Comparison of ENCODE assay signal across 8 mouse cellular contexts in the genomic region with DNA sequence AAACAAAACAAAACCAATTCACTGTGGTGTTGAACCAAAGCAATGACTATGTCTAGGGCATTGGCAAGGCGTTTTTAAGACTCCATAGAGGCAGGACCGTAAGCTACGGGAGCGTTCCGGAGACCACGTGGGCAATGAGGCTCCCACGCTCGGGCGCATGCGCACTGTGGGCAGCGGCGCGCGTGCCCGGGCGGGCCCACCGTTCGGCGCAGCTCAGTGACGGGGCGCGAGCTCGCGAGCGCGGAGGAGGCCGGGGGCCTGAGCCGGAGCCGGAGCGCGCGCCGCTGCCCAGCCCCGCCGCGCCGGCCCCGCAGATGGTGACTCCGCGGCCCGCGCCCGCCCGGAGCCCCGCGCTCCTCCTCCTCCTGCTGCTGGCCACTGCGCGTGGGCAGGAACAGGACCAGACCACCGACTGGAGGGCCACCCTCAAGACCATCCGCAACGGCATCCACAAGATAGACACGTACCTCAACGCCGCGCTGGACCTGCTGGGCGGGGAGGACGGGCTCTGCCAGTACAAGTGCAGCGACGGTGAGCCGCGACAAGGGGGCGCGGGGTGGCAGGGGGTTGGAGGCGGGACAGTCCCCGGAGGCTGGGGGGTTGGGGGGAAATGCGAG. TPM values are rescaled to one million over a fixed set of nuclear protein-coding genes. Genes with fewer than 3 reads are reported as not detected.
DNase-seq lines count a peak whose midpoint lies in the region; ATAC-seq and TF ChIP-seq lines count a peak whose summit lies in the region.

A gene (plus strand): TSS at position 202 of the 617 bp plus-strand sequence.

- no peaks in the 10 kb centered on the region for H3K36me3 ChIP-seq in E14TG2a.4 (ENCODE audit: insufficient read depth, low read length)
- no peaks in the 10 kb centered on the region for H3K36me3 ChIP-seq in forebrain, embryonic 12.5 days (replicated peaks)
- H3K36me3 ChIP-seq in heart, embryonic 16.5 days (ENCODE audit: control insufficient read depth, insufficient read depth): no peaks in the 10 kb centered on the region
- peaks cover 4% of the 10 kb centered on the region; the same call in 1 of the 2 replicates for H3K36me3 ChIP-seq in liver, embryonic 13.5 days
- no peaks in the 10 kb centered on the region for H3K36me3 ChIP-seq in stomach, embryonic 15.5 days

- H3K27ac ChIP-seq in forebrain, embryonic 12.5 days: peak within 1 kb of the TSS; percentile 85
- peak within 1 kb of the TSS; percentile 78 for H3K27ac ChIP-seq in heart, embryonic 16.5 days (ENCODE audit: low read length)
- peak within 1 kb of the TSS; percentile 80 for H3K27ac ChIP-seq in liver, embryonic 13.5 days
- peak within 1 kb of the TSS; percentile 73 for H3K27ac ChIP-seq in stomach, embryonic 15.5 days

- peak; percentile 77 for DNase-seq in c-Kit-positive CD71-positive TER-119-positive erythroid progenitor cells, embryonic 14.5 days (ENCODE audit: low spot score)
- DNase-seq in kidney, postnatal 25 days: peak; percentile 88 to 96
- DNase-seq in liver, embryonic 13.5 days: peak; percentile 82
- peak; percentile 87 for DNase-seq in neural tube, embryonic 10.5 days (ENCODE audit: extremely low spot score, low spot score)

- no peak for TF ChIP-seq CTCF in E14TG2a.4 (conservative IDR thresholded peaks at IDR 0.05; ENCODE audit: low read length)

- peak within 1 kb of the TSS; percentile 82 for H3K9ac ChIP-seq in forebrain, embryonic 12.5 days
- peak within 1 kb of the TSS; percentile 73 for H3K9ac ChIP-seq in heart, embryonic 16.5 days (ENCODE audit: low read length)
- peak within 1 kb of the TSS; percentile 85 for H3K9ac ChIP-seq in liver, embryonic 13.5 days
- H3K9ac ChIP-seq in stomach, embryonic 15.5 days: peak within 1 kb of the TSS; percentile 38

- H3K9me3 ChIP-seq in E14TG2a.4 (ENCODE audit: low read length): peaks cover 6% of the 10 kb centered on the region
- no peaks in the 10 kb centered on the region for H3K9me3 ChIP-seq in forebrain, embryonic 12.5 days
- H3K9me3 ChIP-seq in heart, embryonic 16.5 days (replicated peaks; ENCODE audit: control insufficient read depth, low read length): no peaks in the 10 kb centered on the region
- H3K9me3 ChIP-seq in liver, embryonic 13.5 days (replicated peaks): no peaks in the 10 kb centered on the region
- no peaks in the 10 kb centered on the region for H3K9me3 ChIP-seq in stomach, embryonic 15.5 days

- peak; percentile 94 for ATAC-seq in forebrain, embryonic 12.5 days (ENCODE audit: low FRiP score)
- peak; percentile 87 for ATAC-seq in heart, embryonic 16.5 days (replicated peaks; ENCODE audit: extremely low read depth, insufficient read depth, low FRiP score)
- peak; percentile 76 for ATAC-seq in liver, embryonic 13.5 days (ENCODE audit: low read depth)
- peak; percentile 87 for ATAC-seq in stomach, embryonic 15.5 days (ENCODE audit: insufficient read depth, low FRiP score, low read depth)

- H3K27me3 ChIP-seq in E14TG2a.4 (ENCODE audit: insufficient read depth, low read length): peaks cover 22% of the 10 kb centered on the region
- 0 out of 2 replicates have a peak, but pooled peaks cover 6% of the 10 kb centered on the region for H3K27me3 ChIP-seq in forebrain, embryonic 12.5 days
- no peaks in the 10 kb centered on the region for H3K27me3 ChIP-seq in heart, embryonic 16.5 days (ENCODE audit: control insufficient read depth, insufficient read depth, low read length)
- H3K27me3 ChIP-seq in liver, embryonic 13.5 days: no peaks in the 10 kb centered on the region
- no peaks in the 10 kb centered on the region for H3K27me3 ChIP-seq in stomach, embryonic 15.5 days (replicated peaks)

- H3K4me2 ChIP-seq in forebrain, embryonic 12.5 days: peak within 1 kb of the TSS; percentile 87
- peak within 1 kb of the TSS; percentile 89 for H3K4me2 ChIP-seq in heart, embryonic 16.5 days (ENCODE audit: low read depth, low read length)
- H3K4me2 ChIP-seq in liver, embryonic 13.5 days: peak within 1 kb of the TSS; percentile 91
- H3K4me2 ChIP-seq in stomach, embryonic 15.5 days: peak within 1 kb of the TSS; percentile 83

- WGBS in forebrain, embryonic 12.5 days: under 1% methylated on average over 64 of the region's 66 CpGs
- WGBS in heart, embryonic 16.5 days: under 1% methylated on average over 64 of the region's 66 CpGs
- WGBS in liver, embryonic 13.5 days (ENCODE audit: insufficient replicate concordance): under 1% methylated on average over 66 of the region's 66 CpGs
- under 1% methylated on average over 57 of the region's 66 CpGs for WGBS in stomach, embryonic 15.5 days

- peak within 1 kb of the TSS; percentile 83 for H3K4me3 ChIP-seq in E14TG2a.4 (replicated peaks; ENCODE audit: low read length)
- H3K4me3 ChIP-seq in forebrain, embryonic 12.5 days (replicated peaks): peak within 1 kb of the TSS; percentile 76
- peak within 1 kb of the TSS; percentile 58 for H3K4me3 ChIP-seq in heart, embryonic 16.5 days (ENCODE audit: low read length)
- H3K4me3 ChIP-seq in liver, embryonic 13.5 days (replicated peaks): peak within 1 kb of the TSS; percentile 78
- H3K4me3 ChIP-seq in stomach, embryonic 15.5 days (replicated peaks): peak within 1 kb of the TSS; percentile 58

- peaks cover 29% of the 10 kb centered on the region for H3K4me1 ChIP-seq in E14TG2a.4 (replicated peaks; ENCODE audit: low read depth, low read length)
- peaks cover 12% of the 10 kb centered on the region for H3K4me1 ChIP-seq in forebrain, embryonic 12.5 days
- peaks cover 9% of the 10 kb centered on the region for H3K4me1 ChIP-seq in heart, embryonic 16.5 days (ENCODE audit: control insufficient read depth, insufficient read depth, low read length)
- peaks cover 49% of the 10 kb centered on the region for H3K4me1 ChIP-seq in liver, embryonic 13.5 days (replicated peaks)
- peaks cover 9% of the 10 kb centered on the region; the same call in 1 of the 2 replicates for H3K4me1 ChIP-seq in stomach, embryonic 15.5 days

RNA-seq across cellular contexts. Expression of the gene that starts here (rescaled TPM):
- polyA plus RNA-seq in forebrain, embryonic 12.5 days (2016; fragmentation: Nextera tagmentation; extraction: Ambion mirVana): 31.8 and 33.0 TPM in 2 replicates
- polyA plus RNA-seq in heart, embryonic 16.5 days (2015; fragmentation: Nextera tagmentation; extraction: Ambion mirVana): 65.8 and 76.6 TPM in 2 replicates
- polyA plus RNA-seq in liver, embryonic 13.5 days (2015; fragmentation: Nextera tagmentation; extraction: Ambion mirVana): 88.8 and 96.7 TPM in 2 replicates
- 72.0 and 74.6 TPM in 2 replicates for polyA plus RNA-seq in stomach, embryonic 15.5 days (2015; fragmentation: Nextera tagmentation; extraction: Ambion mirVana)

Comparison
In these comparisons a context has a peak if more than half of its experiments do, and no peak if none do; other contexts are left out.
1. Peak in every context shown above with its lines: DNase-seq, ATAC-seq, H3K4me3 ChIP-seq and H3K27ac ChIP-seq.